Mouse (Mus musculus) splenic B cell, adult 2 months (primary cell): ENCODE measurements around the gene Etfrf1.

Experiments used
- DNase-seq: peaks from one replicate; pipeline ENCODE4 v3.0.0-alpha.2; 2011; ENCODE audit warnings: low read depth, low spot score
- H3K27me3 ChIP-seq: 2 replicates; pipeline ENCODE4 v1.6.1; 2012; ENCODE audit warnings: mild to moderate bottlenecking, low read length, moderate library complexity, mixed read lengths; ENCODE audit not compliant: control insufficient read depth, poor library complexity, insufficient read depth, severe bottlenecking
- H3K36me3 ChIP-seq: 2 replicates; pipeline ENCODE4 v1.6.1; 2012; ENCODE audit warnings: mild to moderate bottlenecking, low read length, moderate library complexity, mixed read lengths; ENCODE audit not compliant: control insufficient read depth, poor library complexity, insufficient read depth, severe bottlenecking

The Etfrf1 gene

GRCm38 (mm10) chr6:145249291-145250184, 38.6 kb downstream of the Etfrf1 start:
- DNase-seq = peak; percentile 84
- H3K27me3 ChIP-seq = no peaks in the 10 kb centered on the region
- no peaks in the 10 kb centered on the region; the same call in 1 of the 2 replicates for H3K36me3 ChIP-seq

GRCm38 (mm10) chr6:145250185-145250791, 39.4 kb downstream of the Etfrf1 start, which contains the start of gene Kras:
Gene Kras, minus strand, starts transcription at chr6:145250239.
- H3K36me3 ChIP-seq = no peaks in the 10 kb centered on the region
- no peaks in the 10 kb centered on the region for H3K27me3 ChIP-seq
- peak; percentile 93 for DNase-seq

GRCm38 (mm10) chr6:145250820-145251219, 39.9 kb downstream of the Etfrf1 start:
- H3K36me3 ChIP-seq = no peaks in the 10 kb centered on the region
- no peaks in the 10 kb centered on the region for H3K27me3 ChIP-seq
- DNase-seq = no peak

GRCm38 (mm10) chr6:145255952-145256700, 45.2 kb downstream of the Etfrf1 start:
- no peak for DNase-seq
- Histone ChIP-seq H3K27me3 (no peaks in the 10 kb centered on the region), H3K36me3 (no peaks in the 10 kb centered on the region)

GRCm38 (mm10) chr6:145256701-145257073, 45.8 kb downstream of the Etfrf1 start:
- Histone ChIP-seq H3K27me3 (no peaks in the 10 kb centered on the region), H3K36me3 (no peaks in the 10 kb centered on the region)
- no peak for DNase-seq

- DNase-seq = no peak
- Histone ChIP-seq H3K27me3 (no peaks in the 10 kb centered on the region; the same call in 1 of the 2 replicates), H3K36me3 (no peaks in the 10 kb centered on the region)
Observed at GRCm38 (mm10) chr6:145262314-145262713, 51.4 kb downstream of the Etfrf1 start.
